Mouse (Mus musculus) left cerebral cortex, adult 18-20 months (tissue): ENCODE data around the gene Rdh16f1. TPM values are rescaled to one million over a fixed set of nuclear protein-coding genes. Genes with fewer than 3 reads are reported as not detected.
A peak's percentile ranks its signal among the peaks of the same experiment; 100 is the strongest.
"Not testable (repeated sequence)": the region's sequence is repeated elsewhere in the genome, so short reads cannot be mapped to it uniquely, and the experiment has no call there.

Source experiments
- DNase-seq, 2 experiments: peaks; one replicate each; pipeline ENCODE4 v3.0.0; 2021 to 2022; ENCODE audit warnings: low spot score in 2 of 2, mixed read lengths in 1 of 2
- total RNA-seq, 2 experiments: library from RNA; stranded (reverse); gene quantifications; 2 replicates each; pipeline ENCODE4 v1.2.3; 2021

The Rdh16f1 gene
- total RNA-seq, 2 experiments from 2014 or later = not detected

DNA sequence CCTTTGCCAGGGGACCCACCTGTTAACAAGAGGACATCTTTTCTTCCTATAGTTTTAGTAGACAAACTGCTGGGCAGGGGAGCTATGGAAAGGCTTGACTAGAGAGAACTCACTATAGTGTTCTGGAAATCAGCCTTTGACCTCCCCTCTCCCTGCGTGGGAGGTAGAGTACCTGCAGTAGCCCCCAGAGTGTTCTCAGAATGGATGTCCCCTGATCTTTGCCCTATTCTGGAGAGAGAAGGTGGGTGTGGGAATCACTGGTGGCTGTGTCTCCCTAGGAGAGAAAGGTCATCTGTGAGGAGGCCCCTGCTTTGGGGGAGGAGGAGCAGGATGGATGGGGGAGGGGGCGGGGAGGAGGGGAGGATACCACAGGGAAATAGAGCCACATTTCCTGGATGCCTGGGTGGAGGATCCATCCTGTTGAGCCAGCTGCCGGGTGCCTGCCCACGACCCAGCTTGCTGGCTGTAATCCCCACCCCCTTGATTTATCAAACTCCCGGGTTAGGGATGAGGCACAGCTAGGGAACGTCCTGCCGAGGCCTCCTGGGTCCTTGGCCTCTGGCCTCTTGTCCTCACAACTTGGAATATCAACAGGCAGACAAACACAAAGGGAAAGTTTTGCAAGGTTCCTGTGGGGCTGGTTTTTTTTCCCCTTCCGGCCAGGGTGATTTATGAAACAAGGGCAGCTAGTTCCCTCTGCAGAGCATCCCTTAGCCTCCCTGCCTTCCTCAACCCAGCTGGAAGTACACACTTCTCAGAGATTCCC is 10.6 kb upstream of the Rdh16f1 start:
- DNase-seq = no peak

DNA sequence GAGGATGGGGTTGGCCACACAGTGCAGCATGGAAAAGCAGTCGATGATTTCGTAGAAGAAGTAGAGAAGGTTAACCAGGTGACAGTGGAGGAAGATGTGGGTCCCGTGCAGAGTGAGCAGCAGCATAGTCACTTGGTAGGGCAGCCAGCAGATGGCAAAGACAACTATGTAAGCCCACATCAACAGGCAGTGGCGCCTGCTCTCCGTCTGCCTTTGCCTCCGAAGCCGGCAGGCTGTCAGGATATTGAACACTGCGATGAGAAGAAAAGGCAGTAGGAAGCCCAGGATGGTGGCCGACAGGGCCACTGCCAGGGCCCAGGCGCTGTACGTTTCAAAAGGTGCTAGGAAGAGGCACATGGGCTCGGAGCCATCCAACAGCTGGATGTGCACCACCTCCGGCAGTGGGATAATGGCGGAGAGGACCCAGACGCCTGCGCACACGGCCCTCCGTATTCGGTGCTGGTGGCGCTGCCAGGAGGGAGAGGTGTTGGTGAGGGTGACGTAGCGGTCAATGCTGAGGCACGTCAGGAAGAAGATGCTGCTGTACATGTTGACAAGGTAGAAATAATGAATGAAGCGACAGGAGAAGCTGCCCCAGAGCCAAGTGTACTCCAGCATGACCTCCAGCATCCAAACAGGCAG is 9.3 kb upstream of the Rdh16f1 start:
- no peak for DNase-seq

DNA sequence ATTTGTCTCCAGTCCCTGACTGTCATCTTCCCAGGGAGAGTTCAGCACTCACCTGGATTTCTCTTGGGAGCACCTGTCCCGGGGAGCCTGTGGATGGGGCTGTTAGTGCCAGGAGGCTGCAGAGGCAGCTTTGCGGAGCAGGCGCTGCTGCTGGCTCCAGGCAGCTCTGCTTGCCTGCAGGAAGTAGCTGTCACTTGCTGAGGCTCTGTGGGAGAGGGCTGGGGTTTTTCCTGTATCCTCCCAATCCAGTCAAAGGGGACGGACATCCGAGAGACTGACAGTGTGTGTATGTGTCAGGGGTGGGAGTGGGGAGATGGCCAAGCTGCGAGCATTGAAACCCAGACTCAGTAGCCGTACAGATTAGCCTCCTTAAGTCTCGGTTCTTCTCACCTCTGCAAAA is 8.0 kb upstream of the Rdh16f1 start, which contains the start of gene Gpr182:
Gpr182 (minus strand) TSS at position 185 of the 400 bp plus-strand sequence.
- no peak for DNase-seq

DNA sequence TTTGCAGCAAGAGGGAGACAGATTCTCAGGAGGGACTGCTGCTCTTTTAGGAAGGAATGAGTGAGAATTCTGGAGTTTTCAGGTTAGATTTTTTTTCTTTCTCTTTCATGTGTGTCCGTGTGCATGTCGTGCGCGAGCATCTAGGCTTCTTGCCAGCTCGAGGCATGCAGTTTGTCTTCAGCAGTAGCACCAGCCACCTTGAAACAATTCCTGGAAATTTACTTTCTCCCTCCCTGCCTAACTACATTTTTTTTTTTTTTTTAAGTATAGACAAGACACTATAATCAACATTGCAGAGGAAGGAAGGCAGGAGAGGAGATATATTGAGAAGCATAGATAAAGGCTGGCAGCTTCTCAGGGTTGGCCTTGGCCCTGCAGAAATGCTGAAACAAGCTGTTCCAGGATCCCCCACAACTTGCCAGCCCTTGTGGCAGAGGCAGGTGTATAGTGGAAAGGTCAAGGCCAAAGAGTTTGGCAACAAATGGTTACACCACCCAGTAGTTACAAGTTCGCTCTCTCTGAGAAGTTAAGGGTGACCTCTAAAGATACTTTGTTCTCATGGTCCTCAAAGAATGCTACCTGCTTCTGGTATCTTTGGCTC is 4.9 kb upstream of the Rdh16f1 start:
- no peak for DNase-seq

DNA sequence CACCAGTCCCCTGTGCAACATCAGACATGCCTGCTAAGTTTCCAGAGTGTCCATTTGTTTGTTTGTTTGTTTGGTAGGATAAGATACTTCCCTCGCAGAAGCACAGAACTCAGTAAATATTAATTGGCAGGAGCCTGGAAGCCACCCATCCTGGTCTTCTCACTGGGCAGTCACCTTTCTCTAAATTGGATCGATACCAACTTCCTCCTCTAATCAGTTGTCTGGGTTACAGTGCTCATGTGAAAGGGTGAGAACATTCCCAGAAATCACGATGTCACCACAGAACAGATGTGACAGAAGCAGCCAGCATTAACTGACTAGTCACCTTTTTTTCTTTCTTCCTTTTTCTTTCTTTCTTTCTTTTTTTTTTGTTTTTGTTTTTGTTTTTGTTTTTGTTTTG is 4.3 kb upstream of the Rdh16f1 start:
- DNase-seq = no peak

DNA sequence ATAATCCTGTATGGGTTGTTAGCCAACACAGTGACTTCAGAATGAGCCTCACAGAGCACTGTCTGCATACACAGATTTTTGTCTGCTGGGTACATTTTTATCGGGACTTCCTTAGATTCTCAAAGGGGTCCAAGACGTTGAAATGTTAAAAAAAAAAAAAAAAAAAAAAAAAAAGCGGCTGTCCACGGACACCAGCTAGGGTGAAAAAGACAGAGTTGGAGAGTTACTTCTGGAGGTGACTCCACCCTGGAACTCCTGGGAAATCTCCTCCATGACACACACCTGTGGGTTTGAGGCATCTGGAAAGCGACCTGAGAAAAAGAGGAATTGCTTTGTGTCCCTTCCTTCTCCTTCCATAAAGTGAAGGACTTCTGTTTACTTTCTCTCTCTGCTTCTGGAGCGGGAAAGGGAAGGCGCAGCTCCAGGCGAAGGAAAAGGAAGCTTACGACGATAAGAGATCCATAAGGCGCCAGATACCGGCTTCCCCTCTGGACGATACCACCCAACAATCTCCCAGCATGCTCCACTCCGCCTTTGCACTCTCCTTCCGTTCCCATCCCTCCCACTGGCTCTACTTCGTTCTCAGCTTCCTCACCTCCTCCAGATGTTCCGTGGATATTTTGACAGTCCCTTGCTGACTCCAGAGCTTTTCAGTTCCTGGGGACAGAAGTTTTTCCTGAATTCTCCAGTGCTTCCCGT is 3.7 kb upstream of the Rdh16f1 start:
- peak in 1 of 2 experiments; percentile 0 for DNase-seq

DNA sequence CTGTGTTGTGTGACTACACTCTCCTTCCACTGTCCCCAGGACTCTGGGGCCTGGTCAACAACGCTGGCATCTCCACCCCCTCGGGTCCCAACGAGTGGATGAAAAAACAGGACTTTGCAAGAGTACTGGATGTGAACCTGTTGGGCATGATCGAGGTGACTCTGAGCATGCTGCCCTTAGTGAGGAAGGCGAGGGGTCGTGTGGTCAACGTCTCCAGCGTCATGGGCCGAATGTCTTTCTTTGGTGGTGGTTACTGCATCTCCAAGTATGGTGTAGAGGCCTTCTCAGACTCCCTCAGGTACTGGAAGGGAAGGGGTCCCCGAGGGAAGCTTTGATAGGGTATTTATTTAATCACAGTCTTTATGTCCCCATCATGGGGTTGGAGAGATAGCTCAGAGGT is 3.3 kb downstream of the Rdh16f1 start:
- DNase-seq = not testable (repeated sequence)

DNA sequence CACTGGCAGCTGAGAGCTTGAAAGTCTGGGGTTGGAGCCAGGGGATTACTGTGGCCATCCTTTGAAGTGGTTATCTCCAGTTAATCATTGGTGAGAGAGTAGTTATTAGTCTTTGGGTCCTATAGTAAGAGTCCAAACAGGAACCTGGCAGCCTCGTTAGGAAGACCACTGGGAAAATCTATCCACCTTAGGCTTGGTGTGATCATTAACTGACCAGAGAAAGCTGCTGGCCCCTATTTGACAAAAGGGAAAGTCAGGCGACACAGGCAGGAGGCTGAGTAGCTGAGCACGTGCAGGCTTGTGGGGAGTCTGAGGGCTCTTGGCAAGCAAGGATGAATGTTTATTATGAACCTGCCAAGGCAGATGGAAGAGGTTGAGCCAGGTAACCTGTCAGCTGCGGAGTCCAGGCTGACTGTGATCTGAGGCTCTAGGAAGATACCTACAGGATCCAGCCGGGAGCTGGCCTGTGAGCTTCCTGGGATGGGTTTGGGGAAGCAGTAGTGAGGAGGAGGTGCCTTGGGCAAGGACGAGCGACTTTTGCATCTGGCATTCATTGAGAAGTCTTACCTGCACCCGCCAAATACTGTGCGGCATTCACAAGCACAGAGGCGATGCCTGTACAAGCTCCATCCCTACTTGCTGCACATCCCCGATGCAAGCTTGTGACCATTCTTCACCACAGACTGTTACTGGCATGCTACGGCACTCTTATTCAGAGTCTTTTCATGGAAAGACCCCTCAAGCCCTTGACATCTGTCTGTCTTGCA is 4.5 kb downstream of the Rdh16f1 start:
- no peak for DNase-seq

DNA sequence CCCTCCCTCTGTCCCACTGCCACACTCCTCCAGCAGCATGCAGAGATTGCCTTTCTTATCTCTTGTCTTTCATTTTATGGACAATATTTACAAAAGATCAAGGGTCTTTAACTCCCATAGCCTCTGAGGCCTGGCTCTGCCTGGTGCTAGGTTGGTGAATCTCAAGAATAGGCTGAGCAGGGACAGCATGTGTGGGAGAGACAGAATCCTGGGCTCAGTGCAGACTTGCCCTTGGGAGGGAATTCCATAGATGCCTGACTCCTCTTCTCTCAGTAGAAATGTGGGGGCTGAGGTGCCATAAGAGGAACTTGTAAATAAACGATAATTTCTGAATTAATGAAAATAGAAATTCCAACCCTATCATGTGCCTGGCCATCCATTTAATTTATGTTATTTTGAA is 7.0 kb downstream of the Rdh16f1 start:
- DNase-seq = no peak

DNA sequence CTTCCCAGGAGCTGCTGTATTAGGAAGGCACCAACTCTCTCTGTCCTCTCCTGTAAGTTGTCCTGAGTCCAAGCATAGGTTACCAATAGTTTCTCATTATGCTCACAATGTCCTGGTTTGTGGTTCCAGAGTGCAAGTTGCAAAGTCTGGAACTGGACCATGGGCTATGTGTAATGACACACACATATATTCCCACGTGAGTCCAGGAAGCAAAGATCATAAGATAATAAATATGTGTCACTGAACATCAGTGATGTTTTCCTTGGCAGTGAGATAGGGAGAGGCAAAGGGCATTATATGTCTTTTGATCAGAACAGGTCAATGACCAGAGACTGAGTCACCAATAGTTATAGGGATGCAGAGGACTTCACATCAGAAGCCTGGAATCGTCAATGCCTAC is 16.4 kb downstream of the Rdh16f1 start, which contains the start of gene Rdh9:
Rdh9 (plus strand) TSS at position 376 of the 400 bp plus-strand sequence.
- DNase-seq = no peak

DNA sequence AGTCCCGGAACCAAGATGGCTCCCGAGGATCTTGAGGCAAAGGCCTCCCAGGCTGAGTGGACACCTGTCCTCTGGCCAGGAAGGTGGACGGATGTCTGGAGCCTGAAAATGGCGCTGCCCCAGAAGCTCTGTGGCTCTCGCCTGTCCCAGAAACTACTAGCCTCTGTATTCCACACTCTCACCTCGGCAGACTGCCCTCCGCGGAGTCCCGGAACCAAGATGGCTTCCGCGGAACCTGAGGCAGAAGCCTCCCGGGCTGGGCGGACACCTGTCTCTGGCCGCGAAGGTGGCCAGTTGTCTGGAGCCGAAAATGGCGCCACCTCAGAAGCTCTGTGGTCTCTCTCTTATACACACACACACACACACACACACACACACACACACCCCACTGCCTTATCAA is 22.7 kb downstream of the Rdh16f1 start:
- DNase-seq = not testable (repeated sequence)

DNA sequence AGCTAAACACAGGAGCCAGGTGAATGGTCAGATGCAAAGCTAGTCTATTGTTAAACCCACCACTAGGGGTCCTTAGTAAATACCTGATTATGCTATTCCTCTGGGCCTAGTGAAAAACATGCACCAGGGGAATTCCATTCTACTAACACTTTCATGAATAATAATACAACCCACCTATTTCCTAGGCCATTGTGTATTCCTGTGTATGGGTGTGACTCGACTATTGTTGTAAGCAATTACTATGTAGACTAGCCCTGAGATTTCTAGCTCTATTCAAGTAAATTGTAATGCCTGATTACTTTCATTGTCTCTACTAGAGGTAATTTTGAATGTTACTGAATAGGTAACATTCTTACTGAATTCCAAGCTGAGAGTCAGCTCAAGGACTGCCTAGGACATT is 25.8 kb downstream of the Rdh16f1 start:
- not testable (repeated sequence) for DNase-seq

DNA sequence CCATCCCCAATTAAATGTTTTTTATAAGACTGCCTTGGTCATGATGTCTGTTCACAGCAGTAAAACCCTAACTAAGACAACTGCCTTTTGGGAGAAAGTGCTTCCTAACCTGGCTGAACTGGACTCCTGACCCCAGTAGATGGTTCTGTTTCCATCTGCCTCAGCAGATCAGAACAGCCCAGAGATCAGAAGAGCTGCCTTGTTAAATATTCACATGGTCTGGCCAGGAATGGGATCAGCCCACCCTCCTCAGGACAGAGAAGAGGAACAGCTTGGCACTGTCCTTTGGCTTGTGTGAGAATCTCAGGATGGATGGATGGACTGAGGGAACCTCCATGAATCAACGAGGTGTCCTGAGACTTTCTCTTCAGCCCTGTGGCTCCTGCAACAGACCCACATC is 39.7 kb downstream of the Rdh16f1 start:
- DNase-seq = no peak

DNA sequence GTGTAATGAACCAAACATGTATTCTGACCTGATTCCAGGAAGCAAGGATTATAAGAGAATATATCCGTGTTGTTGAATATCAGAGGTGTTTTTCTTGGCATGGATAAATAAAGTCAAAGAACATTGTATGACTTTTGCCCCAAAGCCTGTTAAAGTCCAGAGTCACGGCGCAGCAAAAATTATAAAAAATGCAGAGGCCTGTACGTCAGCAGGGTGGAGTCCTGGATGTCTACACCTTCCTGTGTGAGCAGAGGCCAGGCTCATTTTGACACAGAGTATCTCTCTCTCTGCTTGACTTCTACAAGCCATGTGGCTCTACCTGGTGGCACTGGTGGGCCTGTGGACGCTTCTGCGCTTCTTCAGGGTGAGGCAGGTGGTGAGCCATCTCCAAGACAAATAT is 41.3 kb downstream of the Rdh16f1 start, which contains the start of gene Rdh16:
Rdh16 (plus strand) TSS at position 262 of the 400 bp plus-strand sequence.
- DNase-seq = no peak

DNA sequence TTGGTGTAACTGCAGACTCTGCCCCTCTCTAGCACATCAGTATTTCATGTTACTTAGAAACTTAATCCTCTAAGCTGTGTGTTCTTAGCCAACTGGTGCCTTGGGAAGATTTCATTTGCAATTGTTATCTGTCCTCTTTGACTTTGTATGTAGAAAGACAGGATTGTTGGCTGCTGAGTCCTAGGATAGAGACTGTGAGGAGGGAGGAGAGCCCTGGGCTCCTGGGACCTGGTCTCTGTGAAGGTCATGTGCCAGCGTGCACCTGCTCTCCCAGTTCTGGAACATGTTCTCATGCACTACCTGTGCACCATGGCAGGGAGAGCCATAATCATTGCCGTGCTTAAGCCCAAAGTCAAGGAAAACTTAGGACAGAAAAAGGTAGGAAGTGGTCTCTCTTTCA is 42.0 kb downstream of the Rdh16f1 start:
- DNase-seq = no peak

DNA sequence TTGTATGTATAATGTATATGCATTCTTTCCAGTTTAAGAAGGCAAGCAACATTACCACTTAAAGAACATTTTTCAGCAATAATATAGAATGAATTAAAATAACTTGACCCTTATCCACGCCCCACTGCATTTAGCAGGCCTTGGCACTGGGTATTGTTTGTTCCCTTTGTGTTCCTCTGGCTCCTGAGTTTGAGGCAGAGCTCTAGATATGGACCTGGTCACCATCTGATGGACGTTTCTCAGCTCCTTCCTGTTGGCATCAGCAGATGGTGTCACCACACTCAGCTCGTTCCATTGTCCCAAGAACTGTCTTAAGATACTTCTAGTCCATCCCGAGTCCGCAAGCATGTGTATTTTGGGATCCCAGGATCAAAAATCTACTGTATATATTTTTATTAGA is 42.6 kb downstream of the Rdh16f1 start:
- no peak for DNase-seq

DNA sequence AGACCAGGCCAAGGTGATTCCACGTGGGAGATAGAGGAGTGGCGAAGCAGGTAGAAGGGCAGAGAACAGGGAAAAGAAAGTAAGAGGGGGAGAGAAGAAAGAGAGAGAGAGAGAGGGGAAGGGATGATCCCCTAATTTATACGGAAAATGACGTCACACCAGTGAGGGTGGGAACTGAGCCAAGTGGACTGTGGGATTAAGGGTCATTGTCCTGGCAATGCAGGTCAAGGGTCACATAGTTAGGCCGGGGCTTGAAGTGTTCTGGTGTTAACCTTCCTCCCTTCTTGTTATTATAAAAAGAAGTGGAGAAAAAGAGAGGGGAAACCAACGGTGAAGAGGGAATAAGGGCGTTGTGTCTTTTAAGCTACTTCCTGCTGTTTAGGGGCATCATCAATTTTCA is 44.8 kb downstream of the Rdh16f1 start:
- DNase-seq = no peak

DNA sequence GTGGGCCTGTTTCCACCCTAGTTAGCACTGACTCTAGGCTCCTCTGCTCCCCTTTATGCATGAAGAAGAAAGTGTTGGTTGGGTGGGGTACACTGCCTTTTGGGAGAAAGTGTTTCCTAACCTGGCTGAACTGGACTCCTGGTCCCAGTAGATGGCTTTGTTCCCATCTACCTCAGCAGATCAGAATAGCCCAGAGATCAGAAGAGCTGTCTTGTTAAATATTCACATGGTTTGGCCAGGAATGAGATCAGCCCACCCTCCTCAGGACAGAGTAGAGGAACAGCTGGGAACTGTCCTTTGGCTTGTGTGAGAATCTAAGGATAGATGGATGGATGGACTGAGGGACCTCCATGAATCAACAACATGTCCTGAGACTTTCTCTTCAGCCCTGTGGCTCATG is 56.3 kb downstream of the Rdh16f1 start:
- DNase-seq = no peak

DNA sequence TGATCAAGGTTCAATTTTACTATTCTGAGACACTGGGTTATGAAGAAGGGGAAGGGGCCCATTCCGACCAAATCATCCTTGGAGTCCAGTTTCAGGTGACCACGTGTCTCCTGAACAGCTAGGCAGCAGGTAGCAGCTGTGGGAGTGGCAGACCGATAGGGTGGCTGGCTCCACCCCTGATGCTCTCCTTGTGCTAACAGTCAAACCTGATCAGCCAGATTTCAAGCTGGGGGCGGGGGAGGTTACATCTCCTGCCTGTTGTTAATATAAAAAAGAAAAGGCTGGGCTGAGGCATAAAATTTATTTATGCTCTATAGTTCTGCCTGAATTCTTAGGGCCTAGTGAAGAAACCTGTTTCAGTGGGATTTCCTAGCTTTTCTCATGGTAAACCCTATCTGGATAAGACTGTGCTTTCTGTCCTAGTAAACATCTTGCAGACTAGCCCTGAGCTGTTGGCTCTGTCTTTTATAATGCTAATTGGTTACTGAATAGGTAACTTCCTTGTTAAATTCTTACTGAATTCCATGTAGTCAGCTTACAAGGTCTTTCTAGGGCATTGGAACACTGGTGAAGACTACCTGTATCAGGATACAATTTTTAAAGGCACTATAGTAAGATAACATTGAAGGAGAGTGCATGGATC is 57.8 kb downstream of the Rdh16f1 start:
- not testable (repeated sequence) for DNase-seq

DNA sequence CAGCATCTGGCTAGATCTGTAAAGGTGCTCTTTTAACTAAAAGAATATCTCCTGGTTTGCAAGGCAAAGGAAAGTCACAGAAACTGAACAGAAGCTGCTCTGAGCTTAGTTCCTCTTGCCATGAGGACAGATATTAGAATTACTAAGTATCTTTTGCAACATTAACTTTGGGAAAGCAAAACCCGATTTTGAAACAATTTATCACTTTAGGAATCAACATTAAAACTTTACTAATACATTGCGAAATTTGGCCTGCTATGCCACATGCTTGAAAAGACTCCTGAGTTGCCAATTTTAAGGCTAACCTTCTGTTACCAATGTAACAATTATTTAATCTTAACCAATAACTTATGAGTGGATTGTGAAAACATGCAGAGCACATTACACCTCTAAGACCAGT is 62.2 kb downstream of the Rdh16f1 start:
- DNase-seq = not testable (repeated sequence)
